Mouse (Mus musculus) left cerebral cortex, adult 8-10 months (tissue): ENCODE results near the gene Stau1. TPM values are rescaled to one million over a fixed set of nuclear protein-coding genes. Genes with fewer than 3 reads are reported as not detected.
"Not testable (repeated sequence)": the region's sequence is repeated elsewhere in the genome, so short reads cannot be mapped to it uniquely, and the experiment has no call there.

ENCODE experiments used
- DNase-seq, 2 experiments: peaks; one replicate each; pipeline ENCODE4 v3.0.0; 2022; ENCODE audit warnings: low spot score in 2 of 2
- total RNA-seq, 4 experiments: library from RNA; stranded (reverse); gene quantifications; 2 replicates each; pipeline ENCODE4 v1.2.4; 2022

Gene Stau1
- total RNA-seq: 10 to 100 TPM; 62.6 to 66.0 (median 63.3) TPM

DNA sequence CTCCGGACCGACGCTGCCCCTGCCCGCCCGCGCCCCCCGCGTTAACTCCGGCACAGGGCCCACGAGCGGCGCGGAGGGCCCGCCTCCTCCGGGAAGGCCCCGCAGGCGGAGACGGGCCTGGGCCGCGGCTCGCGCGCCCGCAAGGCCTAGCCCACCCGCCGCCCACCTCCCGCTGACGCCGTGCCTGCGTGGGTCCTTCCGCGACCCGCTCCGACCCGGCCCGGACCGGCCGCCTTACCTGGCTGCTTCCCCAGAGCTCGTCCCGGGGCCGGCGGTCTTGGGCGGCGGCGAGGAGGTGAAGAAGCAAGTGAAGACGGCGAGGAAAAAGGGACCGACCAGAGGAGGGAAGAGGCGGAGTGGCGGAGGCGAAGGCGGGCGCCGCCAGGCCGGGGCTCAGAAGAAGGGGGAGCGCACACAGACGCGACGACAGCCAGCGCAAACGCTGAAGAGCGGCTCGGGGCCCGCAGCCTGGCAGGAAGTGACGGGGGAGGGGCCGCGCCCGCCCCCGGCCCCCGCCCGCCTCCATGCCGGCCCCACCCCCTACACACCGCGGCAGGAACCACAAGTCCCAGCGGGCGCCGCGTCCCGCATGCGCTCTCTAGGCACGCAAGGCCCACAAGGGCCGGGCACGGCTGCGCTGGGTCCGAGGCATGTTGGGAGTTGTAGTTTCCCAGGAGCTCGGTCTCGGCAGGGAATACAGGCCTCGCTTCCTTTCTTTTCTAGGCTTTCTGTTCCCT lies at the start of gene Stau1:
Stau1 (minus strand) TSS at position 504 of the 737 bp plus-strand sequence.
- DNase-seq: peak; percentile 81 to 96

DNA sequence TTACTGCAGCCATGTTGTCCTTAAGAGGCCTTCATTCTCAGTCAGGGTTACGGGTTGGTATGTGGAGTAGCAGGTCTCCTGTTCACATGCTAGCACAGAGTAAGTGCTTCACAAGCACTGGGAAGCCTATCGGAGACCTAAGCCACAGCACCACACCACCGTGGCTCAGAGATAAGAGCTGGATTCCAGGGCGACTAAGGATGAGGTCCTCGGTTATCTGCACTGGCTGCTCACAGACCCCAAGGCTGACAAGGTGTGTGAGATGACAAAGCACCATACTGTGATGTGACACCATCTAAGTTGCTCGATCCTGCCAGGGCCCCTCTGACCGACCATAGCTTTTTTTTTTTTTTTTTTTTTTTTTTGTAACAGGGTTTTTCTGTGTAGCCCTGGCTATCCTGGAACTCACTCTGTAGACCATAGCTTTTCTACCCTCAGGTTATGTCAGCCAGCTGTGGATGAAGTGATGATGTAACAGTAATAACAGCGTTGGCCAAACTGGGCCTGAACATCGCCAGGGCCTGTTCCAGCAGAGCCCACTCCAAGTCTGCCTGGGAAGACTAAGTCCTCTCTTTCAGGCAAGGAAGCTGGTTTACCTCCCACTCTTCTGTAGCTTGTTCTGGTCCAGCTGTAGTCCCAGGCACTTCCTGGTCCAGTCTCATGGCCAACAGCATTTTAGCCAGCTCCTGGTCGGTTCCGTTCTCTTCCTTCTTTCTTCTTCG lies 47.5 kb upstream of the Stau1 start:
- DNase-seq: no peak

- DNase-seq: no peak
Observed at GRCm38 (mm10) chr2:167039386-167039785, 43.3 kb upstream of the Stau1 start.

- DNase-seq: no peak
Observed at GRCm38 (mm10) chr2:167038716-167039115, 42.6 kb upstream of the Stau1 start.

DNA sequence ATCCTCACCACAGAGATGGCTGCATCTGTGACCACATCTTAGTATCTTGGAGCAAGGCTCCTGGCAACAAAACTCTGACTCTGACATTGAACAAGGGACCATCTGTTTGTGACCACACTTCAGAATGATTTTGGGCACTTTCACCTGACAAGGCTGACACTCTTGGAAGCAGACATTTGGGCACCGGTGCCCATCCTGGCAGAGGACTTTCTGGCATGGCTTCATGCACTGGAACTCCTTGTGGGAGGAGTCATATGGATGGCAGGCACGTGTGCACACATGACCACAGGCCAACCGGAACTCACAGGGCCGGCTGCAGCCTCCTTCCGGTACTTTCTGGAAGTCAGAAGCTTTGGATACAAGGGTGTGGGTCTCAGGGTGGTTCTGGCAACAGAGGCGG lies 42.2 kb upstream of the Stau1 start:
- no peak for DNase-seq

DNA sequence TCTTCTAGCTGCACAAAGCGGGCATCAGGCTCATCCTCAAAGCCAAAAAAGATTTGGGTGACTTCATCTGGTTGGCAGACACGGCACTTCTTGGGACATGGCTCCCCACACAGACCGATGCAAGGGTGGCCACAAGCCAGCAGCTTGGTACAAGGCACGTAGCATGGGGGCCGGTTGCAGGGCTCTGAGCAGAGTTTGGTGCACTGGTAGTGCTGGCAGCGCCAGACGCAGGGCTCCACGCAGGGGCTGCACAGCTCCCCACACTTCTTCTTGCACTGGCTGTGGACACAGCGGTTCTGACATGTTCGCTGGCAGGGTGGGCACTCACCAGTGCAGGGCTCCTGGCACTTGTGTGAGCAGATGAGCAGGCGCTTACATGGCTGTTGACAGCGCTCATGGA lies 41.6 kb upstream of the Stau1 start:
- no peak for DNase-seq

- DNase-seq: no peak
Observed at GRCm38 (mm10) chr2:167030507-167030906, 34.4 kb upstream of the Stau1 start.

- DNase-seq: no peak
Observed at GRCm38 (mm10) chr2:167028553-167028952, 32.5 kb upstream of the Stau1 start.

GRCm38 (mm10) chr2:167019396-167019795 lies 23.3 kb upstream of the Stau1 start:
- DNase-seq: no peak

DNA sequence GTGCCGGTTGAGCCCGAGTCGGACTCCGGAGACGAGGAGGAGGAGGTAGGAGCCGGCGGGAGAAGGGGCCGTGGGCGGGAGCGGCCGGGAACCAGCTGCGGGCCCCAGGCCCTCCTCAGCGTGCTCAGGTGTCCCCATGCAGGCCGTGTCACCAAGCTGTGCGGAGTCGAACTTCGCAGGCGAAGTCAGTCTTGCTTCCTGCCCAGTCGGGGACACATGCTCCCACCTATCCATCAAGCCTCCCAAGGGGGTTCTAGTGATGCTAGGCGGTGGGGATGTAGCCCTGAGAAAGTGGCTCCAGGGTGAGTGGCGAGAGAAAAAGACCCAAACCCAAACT lies 19.3 kb upstream of the Stau1 start:
- no peak for DNase-seq

- DNase-seq: peak; percentile 84 to 87
Observed at GRCm38 (mm10) chr2:167014702-167015381, 18.7 kb upstream of the Stau1 start, which contains the start of gene Ddx27. TSS of gene Ddx27 (plus strand) at chr2:167015193.

GRCm38 (mm10) chr2:167010546-167010945 lies 14.4 kb upstream of the Stau1 start:
- no peak for DNase-seq

DNA sequence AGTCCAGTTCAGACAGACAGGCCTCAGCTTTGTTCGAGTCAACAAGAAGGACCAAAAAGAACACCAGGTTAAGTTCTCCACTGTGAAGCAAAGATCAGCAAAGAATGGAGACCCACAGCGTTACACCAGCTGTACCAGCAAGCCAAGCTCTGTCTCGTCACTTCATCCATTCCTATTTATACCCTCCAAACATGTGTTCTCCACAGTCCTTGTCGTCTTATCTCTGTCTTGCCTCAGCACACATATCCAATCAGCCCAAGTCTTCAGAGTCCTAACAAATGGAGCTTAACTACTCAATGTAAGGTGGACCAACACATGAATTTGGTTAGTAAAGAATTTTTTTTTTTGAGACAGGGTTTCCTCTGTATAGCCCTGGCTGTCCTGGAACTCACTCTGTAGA lies 13.4 kb upstream of the Stau1 start:
- no peak for DNase-seq

- DNase-seq: not testable (repeated sequence)
Observed at GRCm38 (mm10) chr2:167007565-167007964, 11.5 kb upstream of the Stau1 start.

DNA sequence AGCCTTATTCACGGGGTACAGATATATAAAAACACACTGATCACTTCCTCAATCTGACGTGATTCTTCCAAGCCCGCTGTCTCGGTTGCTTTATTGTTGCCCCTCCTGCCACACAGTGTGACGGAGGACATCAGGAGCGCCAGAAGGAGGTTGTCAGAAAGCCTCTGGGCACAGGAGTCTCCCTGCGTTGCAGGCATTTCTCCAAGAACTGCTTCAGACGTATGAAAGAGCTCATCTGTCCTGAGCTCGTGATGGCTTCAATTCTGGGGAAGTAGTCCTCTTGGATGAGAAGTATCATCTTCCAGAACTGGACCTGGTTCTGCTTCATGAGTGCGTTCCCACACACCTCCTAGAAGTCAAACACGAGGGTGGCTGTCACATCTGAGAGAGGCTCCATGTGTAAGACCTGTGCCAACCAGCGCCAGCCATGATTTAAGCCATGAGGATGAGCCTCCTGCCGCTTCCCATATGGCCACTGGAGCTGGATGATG lies 10.9 kb upstream of the Stau1 start:
- DNase-seq: peak in 1 of 2 experiments; percentile 36

- DNase-seq: no peak
Observed at GRCm38 (mm10) chr2:167006355-167006754, 10.3 kb upstream of the Stau1 start.

- peak; percentile 40 to 74 for DNase-seq
Observed at GRCm38 (mm10) chr2:167004099-167004854, 8.2 kb upstream of the Stau1 start.

GRCm38 (mm10) chr2:167001486-167001885 lies 5.4 kb upstream of the Stau1 start:
- DNase-seq: no peak

DNA sequence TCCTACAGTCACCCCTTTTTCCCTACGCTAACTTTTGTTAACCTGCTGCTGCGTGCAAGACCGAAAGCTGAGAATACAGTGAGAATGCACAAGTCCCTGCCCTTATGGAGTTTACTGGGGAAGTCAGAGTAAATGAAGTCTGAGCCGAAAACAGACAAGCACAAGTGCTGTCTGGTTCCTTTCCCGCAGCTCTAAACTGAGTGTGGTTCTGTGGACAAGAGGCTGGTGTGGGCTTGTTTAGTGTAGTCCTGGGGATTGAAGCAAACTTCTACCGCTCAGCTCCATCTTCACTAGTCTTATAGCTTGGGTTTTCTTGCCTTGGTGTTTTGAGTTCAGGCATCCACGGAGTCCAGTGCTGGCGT lies 415 bp upstream of the Stau1 start:
- DNase-seq: no peak

DNA sequence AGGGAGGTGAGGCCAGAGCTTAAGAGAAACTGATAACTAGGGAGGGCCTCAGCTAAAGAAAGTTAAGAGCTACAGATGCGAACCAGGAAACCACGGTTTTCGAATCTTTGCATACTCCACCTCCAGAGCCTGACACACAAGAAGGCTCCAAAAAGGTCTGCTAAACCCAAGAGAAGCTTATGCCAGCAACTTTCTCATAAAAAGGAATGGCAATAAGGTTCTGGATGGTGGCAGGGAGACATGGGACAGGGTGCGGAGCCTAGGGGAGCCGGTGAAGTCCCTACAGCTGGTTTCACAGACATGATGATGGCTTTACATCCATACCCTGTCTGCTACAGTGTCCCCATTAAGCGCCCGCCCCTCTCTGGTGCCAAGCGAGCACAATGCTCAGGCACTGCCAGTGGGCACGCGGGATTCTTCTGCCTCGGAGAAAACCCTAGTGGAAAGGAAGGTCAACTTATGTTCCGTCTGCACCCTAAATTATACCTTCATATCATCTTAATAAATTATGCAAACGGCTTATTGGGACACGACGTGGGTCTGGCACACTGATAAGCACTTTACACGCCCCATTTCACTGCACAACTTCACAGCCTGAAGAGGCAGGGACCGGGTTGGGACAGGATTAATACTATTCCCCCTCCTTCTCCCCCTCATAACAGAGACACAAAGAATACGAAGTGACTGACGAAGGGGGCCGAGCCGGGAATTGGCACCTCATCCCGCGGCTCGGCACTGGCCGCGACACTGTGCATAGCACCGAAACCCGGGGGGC lies 891 bp downstream of the Stau1 start:
- peak in 1 of 2 experiments; percentile 17 for DNase-seq

DNA sequence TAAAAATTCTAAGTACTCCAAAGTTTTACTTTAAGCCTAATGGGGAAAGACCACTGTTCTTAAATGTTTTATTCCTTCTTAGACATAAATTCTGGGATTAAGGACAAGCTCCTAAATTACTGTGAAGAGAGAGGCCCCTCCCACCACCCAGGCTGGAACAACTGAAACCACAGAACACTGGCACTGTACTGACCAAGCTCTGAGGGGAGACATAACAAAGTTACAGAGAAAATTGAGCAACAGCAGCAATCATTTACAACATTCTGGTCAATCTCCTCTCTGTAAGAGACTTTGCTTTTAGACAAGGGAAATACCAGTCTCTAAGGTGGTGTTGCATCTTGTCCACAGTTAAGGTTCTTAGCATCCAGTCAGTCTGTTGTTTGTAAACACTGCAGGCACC lies 4.2 kb downstream of the Stau1 start:
- no peak for DNase-seq
